Mouse (Mus musculus): Measurements from ENCODE around the gene B3gntl1. TPM values are rescaled to one million over a fixed set of nuclear protein-coding genes. Genes with fewer than 3 reads are reported as not detected.

B3gntl1 gene
- polyA plus RNA-seq, 1 experiment from 2014 or later: 6.4 TPM

GRCm38 (mm10) chr11:121630406-121630805 lies 42.5 kb downstream of the B3gntl1 start:
- 83% methylated on average over 4 of the region's 4 CpGs for WGBS
- no peaks in the 10 kb centered on the region for H3K4me1 ChIP-seq
- H3K36me3 ChIP-seq: peaks cover 8% of the 10 kb centered on the region; the same call in 1 of the 2 replicates
- H3K4me3 ChIP-seq: no peak overlapping the region
- H3K9ac ChIP-seq: no peak overlapping the region
- H3K27me3 ChIP-seq (replicated peaks): no peaks in the 10 kb centered on the region
- H3K4me2 ChIP-seq (replicated peaks): no peak overlapping the region
- ATAC-seq (ENCODE audit: low FRiP score, low read depth): no peak
- H3K27ac ChIP-seq: no peak overlapping the region
- no peaks in the 10 kb centered on the region for H3K9me3 ChIP-seq

- WGBS: 92% methylated on average over 6 of the region's 6 CpGs
- Histone ChIP-seq H3K4me1 (no peaks in the 10 kb centered on the region), H3K27me3 (replicated peaks) (no peaks in the 10 kb centered on the region), H3K27ac (no peak overlapping the region), H3K9me3 (no peaks in the 10 kb centered on the region), H3K4me2 (replicated peaks) (no peak overlapping the region), H3K36me3 (peaks cover 8% of the 10 kb centered on the region; the same call in 1 of the 2 replicates), H3K4me3 (no peak overlapping the region), H3K9ac (no peak overlapping the region)
- no peak for ATAC-seq (ENCODE audit: low FRiP score, low read depth)
These were observed 43.4 kb downstream of the B3gntl1 start for GRCm38 (mm10) chr11:121629529-121629928.

- no peaks in the 10 kb centered on the region for H3K4me1 ChIP-seq
- H3K9me3 ChIP-seq: no peaks in the 10 kb centered on the region
- H3K4me2 ChIP-seq (replicated peaks): no peak overlapping the region
- H3K27ac ChIP-seq: no peak overlapping the region
- WGBS: 93% methylated on average over 5 of the region's 5 CpGs
- no peaks in the 10 kb centered on the region for H3K27me3 ChIP-seq (replicated peaks)
- H3K36me3 ChIP-seq: peaks cover 20% of the 10 kb centered on the region; the same call in 1 of the 2 replicates
- no peak for ATAC-seq (ENCODE audit: low FRiP score, low read depth)
- no peak overlapping the region for H3K9ac ChIP-seq
- H3K4me3 ChIP-seq: no peak overlapping the region
These were observed 45.4 kb downstream of the B3gntl1 start for GRCm38 (mm10) chr11:121627521-121627920.

GRCm38 (mm10) chr11:121625007-121625406 lies 47.9 kb downstream of the B3gntl1 start:
- H3K9me3 ChIP-seq: no peaks in the 10 kb centered on the region
- 97% methylated on average over 4 of the region's 4 CpGs for WGBS
- H3K27ac ChIP-seq: no peak overlapping the region
- no peak overlapping the region for H3K9ac ChIP-seq
- no peak overlapping the region for H3K4me2 ChIP-seq (replicated peaks)
- peaks cover 44% of the 10 kb centered on the region for H3K36me3 ChIP-seq
- H3K4me1 ChIP-seq: no peaks in the 10 kb centered on the region
- H3K4me3 ChIP-seq: no peak overlapping the region
- no peaks in the 10 kb centered on the region for H3K27me3 ChIP-seq (replicated peaks)
- no peak for ATAC-seq (ENCODE audit: low FRiP score, low read depth)

- no peak overlapping the region for H3K27ac ChIP-seq
- H3K36me3 ChIP-seq: peaks cover 76% of the 10 kb centered on the region
- no peak overlapping the region for H3K9ac ChIP-seq
- no peaks in the 10 kb centered on the region for H3K9me3 ChIP-seq
- H3K4me2 ChIP-seq (replicated peaks): no peak overlapping the region
- no peaks in the 10 kb centered on the region for H3K27me3 ChIP-seq (replicated peaks)
- 90% methylated on average over 1 of the region's 1 CpGs for WGBS
- H3K4me3 ChIP-seq: no peak overlapping the region
- H3K4me1 ChIP-seq: no peaks in the 10 kb centered on the region
- ATAC-seq (ENCODE audit: low FRiP score, low read depth): no peak
These were observed 55.6 kb downstream of the B3gntl1 start for GRCm38 (mm10) chr11:121617371-121617770.

- H3K9ac ChIP-seq: no peak overlapping the region
- no peak for ATAC-seq (ENCODE audit: low FRiP score, low read depth)
- no peaks in the 10 kb centered on the region for H3K9me3 ChIP-seq
- H3K27ac ChIP-seq: no peak overlapping the region
- no peak overlapping the region for H3K4me2 ChIP-seq (replicated peaks)
- no peak overlapping the region for H3K4me3 ChIP-seq
- H3K27me3 ChIP-seq (replicated peaks): no peaks in the 10 kb centered on the region
- H3K36me3 ChIP-seq: peaks cover 70% of the 10 kb centered on the region
- H3K4me1 ChIP-seq: no peaks in the 10 kb centered on the region
These were observed 56.5 kb downstream of the B3gntl1 start for GRCm38 (mm10) chr11:121616501-121616900.

GRCm38 (mm10) chr11:121615961-121616485 lies 56.9 kb downstream of the B3gntl1 start:
- H3K4me2 ChIP-seq (replicated peaks): no peak overlapping the region
- no peak overlapping the region for H3K4me3 ChIP-seq
- peaks cover 69% of the 10 kb centered on the region for H3K36me3 ChIP-seq
- H3K9me3 ChIP-seq: no peaks in the 10 kb centered on the region
- H3K9ac ChIP-seq: no peak overlapping the region
- H3K27me3 ChIP-seq (replicated peaks): no peaks in the 10 kb centered on the region
- no peak for ATAC-seq (ENCODE audit: low FRiP score, low read depth)
- 84% methylated on average over 3 of the region's 3 CpGs for WGBS
- no peaks in the 10 kb centered on the region for H3K4me1 ChIP-seq
- no peak overlapping the region for H3K27ac ChIP-seq

- no peaks in the 10 kb centered on the region for H3K27me3 ChIP-seq (replicated peaks)
These were observed 62.0 kb downstream of the B3gntl1 start for GRCm38 (mm10) chr11:121610976-121611375.

GRCm38 (mm10) chr11:121605604-121606003 lies 67.3 kb downstream of the B3gntl1 start:
- WGBS: 96% methylated on average over 6 of the region's 6 CpGs
- no peak for ATAC-seq (ENCODE audit: low FRiP score, low read depth)
- H3K27me3 ChIP-seq (replicated peaks): no peaks in the 10 kb centered on the region
- H3K4me1 ChIP-seq: no peaks in the 10 kb centered on the region
- peaks cover 77% of the 10 kb centered on the region for H3K36me3 ChIP-seq
- H3K9ac ChIP-seq: no peak overlapping the region
- H3K27ac ChIP-seq: no peak overlapping the region
- no peaks in the 10 kb centered on the region for H3K9me3 ChIP-seq
- H3K4me3 ChIP-seq: no peak overlapping the region
- no peak overlapping the region for H3K4me2 ChIP-seq (replicated peaks)

More at GRCm38 (mm10) chr11:121610976-121611375, 62.0 kb downstream of the B3gntl1 start:
- no peak overlapping the region for H3K9ac ChIP-seq
- H3K27ac ChIP-seq: no peak overlapping the region
- peaks cover 68% of the 10 kb centered on the region for H3K36me3 ChIP-seq
- no peak overlapping the region for H3K4me2 ChIP-seq (replicated peaks)
- ATAC-seq (ENCODE audit: low FRiP score, low read depth): no peak
- no peaks in the 10 kb centered on the region for H3K4me1 ChIP-seq
- no peak overlapping the region for H3K4me3 ChIP-seq
- no peaks in the 10 kb centered on the region for H3K9me3 ChIP-seq

GRCm38 (mm10) chr11:121601422-121601821 lies 71.5 kb downstream of the B3gntl1 start:
- Histone ChIP-seq H3K36me3 (peaks cover 61% of the 10 kb centered on the region), H3K27ac (no peak overlapping the region), H3K4me2 (replicated peaks) (no peak overlapping the region), H3K9me3 (no peaks in the 10 kb centered on the region), H3K9ac (no peak overlapping the region), H3K4me3 (no peak overlapping the region), H3K27me3 (replicated peaks) (no peaks in the 10 kb centered on the region), H3K4me1 (no peaks in the 10 kb centered on the region)
- 91% methylated on average over 3 of the region's 3 CpGs for WGBS
- no peak for ATAC-seq (ENCODE audit: low FRiP score, low read depth)

- Histone ChIP-seq H3K4me1 (no peaks in the 10 kb centered on the region), H3K27me3 (replicated peaks) (no peaks in the 10 kb centered on the region), H3K27ac (no peak overlapping the region), H3K36me3 (peaks cover 54% of the 10 kb centered on the region), H3K9ac (no peak overlapping the region), H3K4me3 (no peak overlapping the region), H3K9me3 (no peaks in the 10 kb centered on the region), H3K4me2 (replicated peaks) (no peak overlapping the region)
- ATAC-seq (ENCODE audit: low FRiP score, low read depth): no peak
- WGBS: 89% methylated on average over 6 of the region's 6 CpGs
These were observed 75.7 kb downstream of the B3gntl1 start for GRCm38 (mm10) chr11:121597254-121597653.

- peaks cover 28% of the 10 kb centered on the region for H3K36me3 ChIP-seq
- H3K27me3 ChIP-seq (replicated peaks): no peaks in the 10 kb centered on the region
- no peaks in the 10 kb centered on the region for H3K9me3 ChIP-seq
- no peak overlapping the region for H3K27ac ChIP-seq
- H3K4me3 ChIP-seq: no peak overlapping the region
- H3K9ac ChIP-seq: no peak overlapping the region
- H3K4me2 ChIP-seq (replicated peaks): no peak overlapping the region
- H3K4me1 ChIP-seq: no peaks in the 10 kb centered on the region
- ATAC-seq (ENCODE audit: low FRiP score, low read depth): no peak
These were observed 91.1 kb downstream of the B3gntl1 start for GRCm38 (mm10) chr11:121581856-121582255.
